Mouse (Mus musculus): ENCODE measurements around the gene Hhipl1. TPM values are rescaled to one million over a fixed set of nuclear protein-coding genes. Genes with fewer than 3 reads are reported as not detected.
A peak's percentile ranks its signal among the peaks of the same experiment; 100 is the strongest.

Gene Hhipl1
- total RNA-seq, 2 experiments from 2014 or later: 7.6 to 7.8 TPM

DNA sequence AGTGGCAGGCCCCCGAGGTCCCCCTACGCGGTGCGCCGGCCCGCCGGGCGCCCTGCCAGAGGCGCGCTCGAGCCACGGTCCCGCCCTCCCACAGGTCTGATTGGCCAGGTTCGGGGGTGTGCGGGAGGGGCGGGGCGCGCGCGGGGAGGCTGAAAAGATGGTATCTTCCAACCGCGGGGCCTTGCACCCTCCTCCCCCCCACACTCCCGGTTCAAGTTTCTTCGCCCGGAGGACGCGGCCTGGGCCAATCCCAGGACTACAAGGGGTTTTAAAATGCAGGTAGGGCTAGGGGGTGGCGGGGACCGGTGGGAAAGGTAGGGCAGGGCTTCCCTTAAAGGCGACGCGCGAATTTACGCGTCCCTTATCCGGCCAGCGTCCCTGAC lies 30.6 kb upstream of the Hhipl1 start:
- intact Hi-C loops (cut with DNase I): loop anchor here (5.0 kb wide), 1 partner anchor 58 kb away; no protein-coding TSS in a partner anchor
- peak; percentile 95 to 99 for DNase-seq (ENCODE audit: extremely low spot score in 1 of 2, low spot score in 2 of 2)

DNA sequence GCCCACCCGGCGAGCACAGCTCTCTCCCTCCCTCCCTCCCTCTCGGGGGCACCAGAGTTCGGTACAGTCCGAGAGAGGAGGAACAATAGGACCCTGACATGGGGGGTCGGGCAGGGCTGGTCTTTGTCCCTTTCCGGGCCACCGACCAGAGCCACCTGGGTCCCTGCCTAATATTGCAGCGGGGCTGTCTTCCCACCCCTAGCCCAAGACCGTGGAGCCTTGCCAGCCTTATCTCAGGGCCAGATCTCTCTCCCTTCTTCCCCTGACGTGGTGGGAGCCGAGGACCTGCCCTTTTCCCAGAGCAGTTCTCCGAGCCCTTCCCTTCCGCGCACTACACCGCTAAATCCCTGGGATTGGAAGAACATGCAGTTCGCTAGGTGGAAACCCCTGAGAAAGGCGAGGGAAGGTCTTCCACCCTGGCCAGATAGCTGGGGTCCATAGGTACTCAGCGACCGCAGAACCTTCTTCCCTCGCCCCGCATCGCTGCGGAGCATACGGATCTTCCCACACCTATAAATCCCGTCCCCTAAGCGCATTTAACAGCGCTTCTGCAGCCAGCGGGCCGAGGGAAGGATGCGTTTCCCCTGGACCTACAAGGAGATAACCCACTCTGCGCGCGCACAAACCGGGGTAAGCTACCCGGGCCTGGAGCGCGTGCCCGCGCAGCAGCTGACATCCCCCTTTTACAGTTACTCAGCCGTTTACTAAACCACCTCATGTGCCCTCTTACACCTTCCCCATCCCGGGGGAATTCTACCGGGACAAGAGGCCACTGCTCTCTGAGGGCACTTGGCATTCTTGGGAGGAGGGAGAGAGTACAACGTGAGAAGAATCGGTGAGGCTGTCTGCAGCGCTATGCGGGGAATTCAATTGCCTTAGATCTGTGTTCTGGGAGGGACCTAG lies 29.9 kb upstream of the Hhipl1 start:
- intact Hi-C loops (cut with DNase I): loop anchor here (5.0 kb wide), 1 partner anchor 59 kb away; no protein-coding TSS in a partner anchor
- DNase-seq (ENCODE audit: extremely low spot score in 1 of 2, low spot score in 2 of 2): peak in 1 of 2 experiments; percentile 74

DNA sequence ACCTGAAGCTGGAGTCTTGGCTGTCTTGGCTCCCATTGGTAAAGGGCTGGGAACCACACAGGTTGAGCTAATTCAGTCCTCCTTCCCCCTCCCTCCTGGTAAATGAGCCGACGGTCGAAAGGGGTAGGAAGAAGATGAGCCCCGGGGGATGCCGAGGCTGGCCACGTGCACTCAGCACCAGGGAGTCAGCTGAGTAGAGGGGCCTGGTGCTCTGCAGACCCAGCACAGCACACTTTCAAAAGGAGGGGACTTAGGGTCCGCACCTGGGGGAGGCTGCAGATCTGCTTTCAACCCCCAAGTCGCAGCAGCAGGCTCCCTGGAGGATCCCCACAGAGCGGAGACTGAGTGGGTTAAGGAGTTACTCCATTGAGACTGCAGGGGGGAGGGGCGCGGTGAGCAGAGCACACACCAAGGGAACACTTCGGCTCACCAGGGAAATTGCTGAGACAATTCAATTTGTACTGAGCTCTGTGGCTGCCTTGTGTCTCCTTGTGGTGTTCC lies 28.7 kb upstream of the Hhipl1 start:
- intact Hi-C loops (cut with DNase I): loop anchor here (5.0 kb wide), 1 partner anchor 60 kb away; no protein-coding TSS in a partner anchor
- DNase-seq (ENCODE audit: extremely low spot score in 1 of 2, low spot score in 2 of 2): no peak

DNA sequence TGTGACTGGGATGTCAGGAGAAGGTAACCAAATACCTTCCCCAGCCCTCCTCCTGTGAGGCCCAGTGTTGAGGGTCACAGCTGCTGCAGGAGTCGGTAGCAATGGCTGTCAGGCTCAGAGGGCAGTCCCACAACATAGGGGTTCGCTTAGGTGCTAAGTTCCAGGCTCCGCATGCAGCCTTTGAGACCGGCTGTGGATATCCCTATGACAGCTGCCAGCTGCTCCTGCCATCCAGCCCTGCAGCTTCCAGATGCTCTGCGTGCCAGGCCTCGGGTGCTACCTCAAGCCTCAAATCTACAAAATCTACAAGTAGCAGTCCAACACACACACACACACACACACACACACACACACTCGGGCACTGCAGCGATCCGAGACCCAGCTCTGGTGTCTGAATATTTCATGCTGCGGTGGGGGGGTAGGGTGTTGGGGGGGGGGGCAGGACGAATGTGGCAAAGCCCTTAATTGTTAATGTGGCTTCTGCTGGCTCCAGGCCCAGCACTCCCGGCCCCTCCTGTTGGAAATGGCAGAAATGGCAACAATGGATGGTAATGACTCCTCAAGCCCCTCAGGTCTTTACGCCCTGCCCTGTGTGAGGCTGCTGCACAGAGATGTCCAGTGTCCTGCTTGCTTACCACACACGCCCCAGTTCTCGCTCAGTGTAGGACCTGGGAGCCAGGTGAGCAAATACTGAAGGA lies 27.7 kb upstream of the Hhipl1 start:
- intact Hi-C loops (cut with DNase I): loop anchor here (5.0 kb wide), 1 partner anchor 61 kb away; no protein-coding TSS in a partner anchor
- no peak for DNase-seq (ENCODE audit: extremely low spot score in 1 of 2, low spot score in 2 of 2)

DNA sequence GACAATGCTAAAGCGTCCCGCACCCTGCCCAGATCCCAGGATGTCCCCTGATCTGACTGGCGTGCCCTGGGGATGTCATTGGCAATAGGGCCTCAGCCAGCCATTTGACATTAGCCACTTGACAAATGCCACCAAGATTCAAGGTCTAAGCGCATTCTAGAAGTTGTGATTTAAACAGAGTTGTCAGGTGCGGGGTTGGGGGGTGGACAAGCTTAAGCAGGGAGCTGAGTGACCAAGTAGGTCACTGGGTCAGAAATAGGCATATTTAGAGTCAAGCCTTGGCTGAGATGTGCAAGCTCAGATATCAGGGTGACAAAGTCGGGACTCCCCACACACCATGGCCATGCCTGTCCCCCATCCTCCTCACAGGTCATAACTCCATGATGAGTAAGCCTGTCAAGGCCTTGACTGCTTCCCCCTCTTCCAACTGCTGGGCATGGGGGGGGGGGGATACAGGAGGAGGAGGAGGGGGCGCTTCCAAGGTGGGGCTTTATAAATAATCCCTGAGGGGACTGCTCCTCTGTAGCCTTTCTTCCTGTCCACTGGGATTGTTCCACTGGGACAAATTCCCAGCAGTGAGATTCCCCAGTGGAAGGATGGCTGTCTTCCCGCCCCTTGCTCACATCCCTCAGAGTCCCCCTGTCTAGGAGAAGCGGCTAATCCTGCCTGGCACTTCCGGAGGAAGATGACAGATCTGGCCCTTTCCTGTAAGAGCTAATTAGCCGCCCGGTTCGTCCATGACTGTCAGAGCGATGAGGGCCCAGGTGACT lies 21.4 kb upstream of the Hhipl1 start:
- DNase-seq (ENCODE audit: extremely low spot score in 1 of 2, low spot score in 2 of 2): no peak
- intact Hi-C loops (cut with DNase I): no loop called here

DNA sequence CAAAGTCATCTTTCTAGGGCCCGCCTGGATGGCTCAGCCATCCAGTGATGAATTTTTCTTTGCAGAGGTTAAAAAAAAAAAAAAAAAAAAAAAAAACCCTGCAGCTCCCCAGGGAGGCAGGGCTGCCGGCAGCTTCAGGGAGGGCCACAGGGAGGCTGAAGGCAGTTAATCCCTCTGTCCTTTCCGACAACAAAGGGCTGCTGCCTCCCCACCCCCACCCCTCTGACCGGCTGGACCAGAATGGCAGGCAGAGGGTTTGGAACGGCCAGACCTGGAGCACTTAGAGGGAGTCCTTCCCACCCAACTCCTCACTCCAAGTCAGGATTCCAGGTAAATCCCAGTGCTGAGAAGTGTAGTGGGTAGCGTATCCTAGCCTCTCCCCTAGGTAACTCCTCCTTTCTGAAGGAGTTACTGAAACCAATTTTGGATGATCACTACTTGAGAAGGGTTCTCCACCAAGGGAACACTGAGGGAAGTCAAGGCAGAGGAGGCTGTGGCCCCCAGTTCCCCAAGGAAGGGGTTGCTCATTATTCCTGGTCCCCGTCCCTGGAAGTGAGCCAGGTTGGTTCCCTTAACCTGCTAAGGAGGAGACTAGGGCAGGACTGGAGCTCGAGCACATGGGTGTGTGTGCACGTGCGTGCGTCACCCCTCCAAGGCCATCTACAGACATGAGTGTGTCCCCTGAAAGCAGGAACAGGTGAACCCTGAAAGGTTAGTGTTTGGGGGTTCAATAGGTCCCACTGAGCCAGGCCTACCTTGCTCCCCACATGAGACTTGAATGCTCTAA lies 20.7 kb upstream of the Hhipl1 start:
- intact Hi-C loops (cut with DNase I): no loop called here
- DNase-seq (ENCODE audit: extremely low spot score in 1 of 2, low spot score in 2 of 2): no peak

DNA sequence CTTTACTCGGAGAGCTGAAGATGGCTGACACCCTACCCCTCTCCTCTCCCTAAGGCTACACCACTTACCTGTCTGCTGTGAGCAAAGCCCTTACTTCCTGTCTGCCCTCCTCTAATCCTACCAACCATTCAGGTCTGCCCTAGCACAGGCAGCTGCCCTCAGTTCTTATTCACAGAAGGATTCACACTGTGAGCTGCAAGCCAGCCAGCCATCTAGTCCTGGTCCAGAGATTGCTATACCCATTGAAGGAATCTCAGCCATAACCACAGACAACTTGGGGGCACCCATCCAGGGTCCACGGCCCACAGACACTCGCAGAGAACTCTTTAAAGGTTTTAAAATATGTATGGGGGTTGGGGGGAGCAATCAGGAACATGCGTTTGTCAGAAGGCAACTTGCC lies 19.7 kb upstream of the Hhipl1 start:
- DNase-seq (ENCODE audit: extremely low spot score in 1 of 2, low spot score in 2 of 2): no peak
- intact Hi-C loops (cut with DNase I): no loop called here

DNA sequence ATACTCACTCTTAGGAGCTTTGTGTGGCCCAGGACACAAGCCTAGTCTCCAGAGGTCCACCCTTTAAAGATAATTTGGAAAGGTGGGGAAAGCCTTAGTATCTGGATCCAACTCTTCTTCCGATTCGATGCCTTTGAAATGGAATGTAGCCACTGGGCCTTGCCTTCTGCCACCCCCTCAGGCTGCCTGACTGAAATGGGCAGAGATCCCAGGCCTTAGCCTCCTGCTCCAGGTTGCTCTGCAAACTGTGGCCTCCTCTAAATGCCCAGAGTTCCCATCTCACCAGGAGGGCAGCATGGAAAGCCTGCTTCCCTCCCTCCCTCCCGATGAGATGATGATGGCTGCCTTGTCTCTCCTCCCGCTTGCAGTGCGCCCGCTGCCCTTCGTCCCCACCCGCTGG lies 19.1 kb upstream of the Hhipl1 start:
- intact Hi-C loops (cut with DNase I): no loop called here

DNA sequence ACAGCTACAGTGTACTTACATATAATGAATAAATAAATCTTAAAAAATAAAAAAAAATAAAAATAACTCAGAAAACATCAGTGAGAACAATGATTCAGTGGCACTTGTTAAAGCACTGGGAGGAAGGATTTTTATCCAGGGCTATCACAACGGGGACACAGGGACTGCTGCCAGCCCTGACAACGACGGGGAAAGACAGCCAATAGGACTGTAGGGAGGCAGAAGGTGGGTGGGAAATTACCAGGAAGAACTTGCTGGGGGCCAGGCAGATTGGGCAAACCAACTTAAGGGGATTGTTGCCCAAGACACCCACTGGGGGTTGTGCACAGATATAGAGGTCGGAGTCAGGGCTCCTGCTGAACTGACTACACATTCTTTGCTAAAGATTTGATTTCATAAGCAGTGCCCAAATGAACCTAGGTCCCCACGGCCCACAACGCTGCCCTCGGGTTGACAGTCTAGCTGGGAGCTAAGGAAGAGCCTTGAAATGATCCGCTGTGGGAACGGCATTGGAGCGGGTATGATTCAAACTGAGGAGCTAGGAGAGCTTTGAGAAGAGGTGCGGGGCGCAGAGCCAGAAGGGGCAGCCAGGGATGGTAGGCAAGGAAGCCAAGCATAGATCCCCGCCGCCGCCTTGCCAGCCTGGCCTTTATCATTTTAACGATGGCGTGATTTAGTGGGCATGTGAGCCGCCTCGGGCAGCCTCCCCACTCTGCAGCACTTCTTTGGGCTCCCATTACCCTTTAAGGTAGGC lies 17.8 kb upstream of the Hhipl1 start:
- intact Hi-C loops (cut with DNase I): no loop called here
- no peak for DNase-seq (ENCODE audit: extremely low spot score in 1 of 2, low spot score in 2 of 2)

More for the DNA sequence above, 19.1 kb upstream of the Hhipl1 start:
- DNase-seq (ENCODE audit: extremely low spot score in 1 of 2, low spot score in 2 of 2): no peak

DNA sequence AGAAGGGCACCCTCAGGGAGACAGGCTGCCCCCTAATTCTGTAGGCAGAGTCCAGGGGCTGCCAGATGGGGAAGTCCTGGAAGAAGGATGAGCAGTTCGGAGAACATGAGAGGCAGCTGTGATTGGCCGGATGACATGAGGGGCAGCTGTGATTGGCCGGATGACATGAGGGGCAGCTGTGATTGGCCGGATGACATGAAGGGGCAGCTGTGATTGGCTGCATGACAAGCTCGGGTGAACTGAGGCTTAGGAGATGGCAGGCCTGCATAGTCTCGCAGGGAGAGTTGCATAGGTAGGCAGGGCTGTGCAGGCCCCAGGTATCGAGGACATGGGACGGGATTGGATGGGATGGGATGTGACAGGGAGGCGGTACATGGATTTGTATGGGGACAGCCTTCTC lies 13.7 kb upstream of the Hhipl1 start:
- DNase-seq (ENCODE audit: extremely low spot score in 1 of 2, low spot score in 2 of 2): peak in 1 of 2 experiments; percentile 51
- intact Hi-C loops (cut with DNase I): loop anchor here (5.0 kb wide), 1 partner anchor 85 kb away; no protein-coding TSS in a partner anchor

DNA sequence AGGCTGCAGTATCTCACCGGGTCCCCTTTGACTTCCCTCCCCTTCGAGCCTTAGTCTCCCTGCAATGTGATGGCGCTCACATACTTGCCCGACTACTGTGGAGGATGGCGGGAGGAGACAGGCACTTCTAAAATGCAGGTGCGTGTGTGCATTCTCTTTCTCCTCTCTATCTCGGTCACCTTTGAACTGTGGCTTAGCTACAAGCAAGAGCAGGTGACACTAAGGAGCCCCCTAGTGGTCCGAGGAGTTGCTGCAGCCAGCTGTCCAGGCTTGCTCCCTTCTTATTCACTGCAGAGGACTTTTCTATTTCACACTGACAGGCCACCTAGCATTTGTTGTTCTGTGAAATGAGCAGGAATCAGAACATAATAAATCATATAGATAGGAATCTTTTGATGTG lies 13.1 kb upstream of the Hhipl1 start:
- intact Hi-C loops (cut with DNase I): loop anchor here (5.0 kb wide), 1 partner anchor 86 kb away; no protein-coding TSS in a partner anchor
- DNase-seq (ENCODE audit: extremely low spot score in 1 of 2, low spot score in 2 of 2): peak; percentile 34 to 78

DNA sequence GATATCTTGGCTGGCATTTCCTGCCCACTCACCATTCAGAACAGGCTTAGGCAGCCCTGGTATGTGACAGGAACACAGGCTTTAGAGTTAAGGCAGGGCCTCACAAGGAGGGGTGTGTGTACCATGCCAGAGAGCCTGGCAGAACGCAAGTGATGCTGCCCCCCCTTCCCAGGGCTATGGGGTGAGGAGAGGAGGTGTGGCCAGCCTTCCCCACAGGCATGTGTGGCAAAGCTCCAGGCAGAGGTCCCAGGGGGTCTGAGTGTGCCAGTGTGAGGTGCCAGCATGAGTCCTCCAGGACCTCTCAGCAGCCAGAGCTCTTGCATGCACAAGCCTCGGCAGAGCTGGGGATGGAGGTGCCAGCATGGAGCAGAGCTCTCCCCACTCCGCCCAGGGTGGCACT lies 11.4 kb upstream of the Hhipl1 start:
- intact Hi-C loops (cut with DNase I): loop anchor here (5.0 kb wide), 1 partner anchor 87 kb away; no protein-coding TSS in a partner anchor
- no peak for DNase-seq (ENCODE audit: extremely low spot score in 1 of 2, low spot score in 2 of 2)

DNA sequence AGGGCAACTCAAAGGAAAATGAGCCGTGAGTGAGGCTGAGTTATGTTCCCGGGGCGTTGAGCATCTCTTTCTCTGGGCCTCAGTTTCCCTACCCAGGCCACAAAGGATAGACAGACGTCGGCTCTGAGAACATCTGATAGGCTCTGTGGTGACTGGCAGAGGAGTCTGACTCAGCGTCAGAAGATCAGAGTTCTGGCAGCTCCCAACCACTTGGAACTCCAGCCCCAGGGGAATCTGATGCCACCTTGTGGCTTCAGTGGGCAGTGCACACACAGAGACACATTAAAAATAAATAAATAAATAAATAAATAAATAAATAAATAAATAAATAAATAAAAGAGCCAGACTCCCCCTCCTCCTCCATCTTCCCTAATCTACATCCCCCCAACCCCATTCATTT lies 9.0 kb upstream of the Hhipl1 start:
- intact Hi-C loops (cut with DNase I): no loop called here
- DNase-seq (ENCODE audit: extremely low spot score in 1 of 2, low spot score in 2 of 2): no peak

DNA sequence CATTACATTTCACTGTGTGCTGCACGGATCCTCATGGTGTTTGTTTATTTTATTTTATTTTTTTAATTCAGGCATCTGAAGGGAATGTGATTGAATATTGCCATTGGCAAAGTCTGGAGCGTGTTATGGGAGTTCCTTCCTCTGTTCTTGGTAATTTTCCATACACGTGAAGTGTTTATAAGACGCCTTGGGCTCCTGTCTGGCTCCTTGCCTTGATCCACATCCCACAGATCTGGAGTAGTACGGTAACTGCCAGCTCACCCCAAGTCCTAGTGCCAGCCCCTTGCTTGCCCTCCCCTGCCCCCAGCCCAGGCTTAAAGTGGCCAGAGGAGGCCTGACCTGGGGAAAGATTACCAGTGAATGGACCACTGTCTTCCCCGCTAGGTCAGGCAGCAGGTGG lies 5.1 kb upstream of the Hhipl1 start:
- no peak for DNase-seq (ENCODE audit: extremely low spot score in 1 of 2, low spot score in 2 of 2)
- intact Hi-C loops (cut with DNase I): no loop called here

DNA sequence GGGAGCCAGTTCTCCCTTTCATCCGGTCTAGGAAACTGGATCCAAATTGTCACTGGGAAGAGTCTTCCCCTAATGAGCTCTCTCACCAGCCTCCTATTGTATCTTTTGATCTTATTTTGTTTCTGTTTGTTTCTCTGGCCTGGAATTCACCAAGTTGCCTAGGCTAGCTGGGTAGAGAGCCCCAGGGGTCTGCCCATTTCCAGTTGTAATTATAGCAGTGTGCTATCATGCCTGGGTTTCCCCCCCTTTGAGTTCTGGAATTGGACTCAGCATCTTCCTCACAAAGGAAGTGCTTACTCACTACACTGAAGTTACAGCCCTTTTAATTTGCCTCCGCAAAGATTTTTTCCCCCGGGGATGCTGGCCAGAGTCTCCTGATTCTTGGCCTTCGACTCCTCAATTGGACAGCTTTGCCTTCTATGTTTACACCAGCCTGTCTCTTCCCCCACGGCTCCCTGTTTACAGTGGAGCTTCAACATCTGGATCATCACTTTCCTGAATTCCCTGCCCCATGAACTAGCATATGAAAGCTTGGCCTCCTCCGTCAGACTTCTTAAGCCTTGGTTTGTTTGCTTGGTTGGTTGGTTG lies 2.2 kb upstream of the Hhipl1 start:
- intact Hi-C loops (cut with DNase I): no loop called here
- no peak for DNase-seq (ENCODE audit: extremely low spot score in 1 of 2, low spot score in 2 of 2)

DNA sequence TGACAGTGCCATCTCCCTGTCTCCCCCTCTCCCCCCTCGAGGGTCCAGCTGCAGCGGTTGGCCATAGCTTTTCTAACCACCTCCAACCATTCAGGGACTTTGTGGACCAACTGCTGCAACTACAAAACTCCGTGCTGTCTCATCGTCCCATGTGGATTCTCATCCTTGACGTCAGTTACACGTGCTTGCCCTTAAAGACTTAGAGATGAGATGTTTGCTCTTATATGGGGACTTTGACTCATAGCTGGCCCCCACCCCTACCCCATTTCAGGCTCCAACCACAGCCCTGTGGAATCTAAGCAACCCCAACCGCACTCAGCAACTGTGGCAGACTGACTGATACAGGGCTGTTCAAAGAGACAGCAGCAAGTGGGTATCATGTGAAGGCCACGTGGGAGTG lies 898 bp upstream of the Hhipl1 start:
- intact Hi-C loops (cut with DNase I): no loop called here
- DNase-seq (ENCODE audit: extremely low spot score in 1 of 2, low spot score in 2 of 2): no peak

DNA sequence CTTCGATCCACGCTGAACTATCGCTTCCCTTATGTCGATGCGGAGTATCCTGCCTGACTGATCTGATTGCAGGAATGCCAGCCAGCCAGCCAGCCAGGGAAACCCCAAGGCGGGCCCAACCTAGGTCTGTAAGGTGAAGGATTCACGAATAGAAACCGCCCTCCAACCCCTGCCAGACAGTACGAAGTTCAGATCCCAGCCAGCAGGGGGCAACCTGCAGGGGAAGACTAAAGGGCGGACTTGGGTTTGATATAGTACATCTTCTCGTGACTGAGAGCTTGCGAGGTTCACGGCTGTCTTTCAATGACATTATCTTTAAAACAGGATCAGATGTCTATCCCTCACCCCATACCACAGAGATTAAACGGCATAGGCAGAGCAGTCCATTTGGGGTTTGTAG lies 1.5 kb downstream of the Hhipl1 start:
- peak in 1 of 2 experiments; percentile 71 for DNase-seq (ENCODE audit: extremely low spot score in 1 of 2, low spot score in 2 of 2)
- intact Hi-C loops (cut with DNase I): no loop called here
